Mouse (Mus musculus) cortical plate, adult 2 months (tissue): ENCODE results near the gene Akain1. TPM values are rescaled to one million over a fixed set of nuclear protein-coding genes. Genes with fewer than 3 reads are reported as not detected.
A peak's percentile ranks its signal among the peaks of the same experiment; 100 is the strongest.

ENCODE experiments used
- H3K27ac ChIP-seq: fragments of 200-500 bp; 2 replicates; pipeline ENCODE4 v1.5.1; 2012; ENCODE audit warnings: low read length, control low read depth, inconsistent platforms; ENCODE audit not compliant: insufficient read depth
- H3K4me1 ChIP-seq: fragments of 200-500 bp; 2 replicates; pipeline ENCODE4 v1.6.1; 2011; ENCODE audit warnings: low read length; ENCODE audit not compliant: control insufficient read depth, insufficient read depth
- H3K4me3 ChIP-seq: fragments of 200-500 bp; 2 replicates; pipeline ENCODE4 v1.5.1; 2011; ENCODE audit warnings: mild to moderate bottlenecking, low read length, control low read depth; ENCODE audit not compliant: insufficient read depth
- CTCF ChIP-seq: fragments of 200-500 bp; IDR thresholded peaks from 2 replicates; pipeline ENCODE4 v1.5.1; 2011; ENCODE audit warnings: mild to moderate bottlenecking, control low read depth, low read length; ENCODE audit not compliant: insufficient read depth; ENCODE audit errors: extremely low read depth
- POLR2A ChIP-seq: fragments of 200-500 bp; IDR thresholded peaks from 2 replicates; pipeline ENCODE4 v1.6.1; 2011; ENCODE audit warnings: mild to moderate bottlenecking, low read length, control low read depth; ENCODE audit not compliant: insufficient read depth; ENCODE audit errors: extremely low read depth
- polyA plus RNA-seq: library from polyadenylated mRNA; depleted of rRNA; stranded (reverse); fragments of >200 nt; gene quantifications from 2 replicates; pipeline ENCODE4 v1.2.3, GENCODE M21; 2012

Gene Akain1
- polyA plus RNA-seq, 1 experiment = 5.6 TPM

GRCm38 (mm10) chr17:69475423-69475822, 36.3 kb downstream of the Akain1 start:
- no peaks in the 10 kb centered on the region for H3K4me1 ChIP-seq
- no peak overlapping the region for H3K27ac ChIP-seq
- TF ChIP-seq CTCF (peak; percentile 52), POLR2A (no peak)
- H3K4me3 ChIP-seq = peak overlapping the region; percentile 30; the same call in 1 of the 2 replicates

- no peak overlapping the region for H3K27ac ChIP-seq
- no peak for TF ChIP-seq POLR2A
- TF ChIP-seq CTCF = no peak
- H3K4me3 ChIP-seq = no peak overlapping the region
- H3K4me1 ChIP-seq = no peaks in the 10 kb centered on the region
Observed at GRCm38 (mm10) chr17:69477526-69477925, 38.4 kb downstream of the Akain1 start.

GRCm38 (mm10) chr17:69479261-69479660, 40.1 kb downstream of the Akain1 start:
- no peak overlapping the region for H3K27ac ChIP-seq
- H3K4me1 ChIP-seq = no peaks in the 10 kb centered on the region
- no peak for TF ChIP-seq POLR2A
- no peak for TF ChIP-seq CTCF
- H3K4me3 ChIP-seq = no peak overlapping the region

DNA sequence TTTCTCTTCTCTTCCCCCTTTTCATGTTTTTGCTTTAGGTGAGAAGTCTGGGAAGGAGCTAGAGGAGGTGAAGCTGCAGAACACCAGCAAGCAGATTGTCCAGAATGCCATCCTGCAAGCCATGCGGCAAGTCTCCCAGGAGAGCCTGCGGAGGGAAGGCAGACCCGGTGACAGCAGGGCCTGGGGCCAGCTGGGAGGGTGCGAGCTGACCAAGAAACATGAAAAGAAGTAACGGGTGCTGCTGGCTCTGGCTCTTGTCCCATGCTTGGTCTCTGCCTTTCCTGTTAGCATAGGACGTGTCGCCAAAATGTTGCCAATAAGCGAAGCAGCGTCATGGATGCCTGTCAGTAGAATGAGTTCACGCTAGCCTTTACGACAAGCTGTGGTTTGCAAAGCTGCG, 48.0 kb downstream of the Akain1 start:
- no peaks in the 10 kb centered on the region for H3K4me1 ChIP-seq
- H3K27ac ChIP-seq = no peak overlapping the region
- no peak overlapping the region for H3K4me3 ChIP-seq
- TF ChIP-seq POLR2A (no peak), CTCF (no peak)

GRCm38 (mm10) chr17:69487884-69488283, 48.8 kb downstream of the Akain1 start:
- no peak overlapping the region for H3K4me3 ChIP-seq
- H3K4me1 ChIP-seq = no peaks in the 10 kb centered on the region; the same call in 1 of the 2 replicates
- H3K27ac ChIP-seq = no peak overlapping the region
- TF ChIP-seq CTCF = no peak
- no peak for TF ChIP-seq POLR2A

DNA sequence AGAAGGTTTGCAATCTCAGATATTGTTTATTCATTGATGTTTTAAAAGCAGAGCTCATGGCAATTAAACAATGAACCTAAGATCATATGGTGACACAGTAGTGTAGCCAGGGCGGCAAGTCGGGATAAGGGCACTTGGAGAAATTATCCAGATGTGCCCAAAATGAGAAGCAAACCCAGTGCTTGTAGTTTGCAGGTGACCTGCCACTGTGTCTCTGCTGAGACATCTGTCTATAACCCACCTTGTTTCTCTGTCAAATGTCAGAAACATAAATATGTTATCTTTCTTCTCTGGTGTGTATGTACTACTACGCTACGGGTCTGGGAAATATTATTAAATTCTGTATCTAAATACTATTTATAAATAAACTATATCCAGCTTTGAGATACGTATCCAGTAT, 49.7 kb downstream of the Akain1 start:
- no peak overlapping the region for H3K27ac ChIP-seq
- TF ChIP-seq CTCF = no peak
- TF ChIP-seq POLR2A = no peak
- no peak overlapping the region for H3K4me3 ChIP-seq
- H3K4me1 ChIP-seq = no peaks in the 10 kb centered on the region; the same call in 1 of the 2 replicates

- no peak overlapping the region for H3K4me3 ChIP-seq
- H3K4me1 ChIP-seq = no peaks in the 10 kb centered on the region; the same call in 1 of the 2 replicates
- no peak for TF ChIP-seq CTCF
- no peak for TF ChIP-seq POLR2A
- no peak overlapping the region for H3K27ac ChIP-seq
Observed at GRCm38 (mm10) chr17:69492368-69492767, 53.2 kb downstream of the Akain1 start.

DNA sequence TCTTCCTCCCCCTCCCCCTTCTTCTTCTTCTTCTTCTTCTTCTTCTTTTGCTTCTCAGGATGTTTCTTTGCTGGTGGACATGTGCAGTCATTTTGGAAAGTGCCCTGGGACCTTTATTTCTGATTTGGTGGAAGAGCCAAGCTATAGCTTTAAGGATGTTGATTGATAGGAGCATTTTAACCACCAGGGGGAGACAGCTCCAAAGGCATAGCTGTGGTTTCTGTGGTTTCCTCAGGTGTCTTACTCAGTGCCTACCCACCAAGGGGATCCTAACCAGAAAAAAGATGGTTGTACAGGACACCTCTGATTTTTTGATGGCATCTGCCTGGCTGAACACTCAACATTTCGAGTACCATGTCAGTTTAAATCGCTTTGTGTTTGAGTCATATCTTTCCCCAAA, 56.4 kb downstream of the Akain1 start:
- no peak for TF ChIP-seq CTCF
- H3K4me1 ChIP-seq = no peaks in the 10 kb centered on the region; the same call in 1 of the 2 replicates
- H3K27ac ChIP-seq = no peak overlapping the region
- no peak overlapping the region for H3K4me3 ChIP-seq

DNA sequence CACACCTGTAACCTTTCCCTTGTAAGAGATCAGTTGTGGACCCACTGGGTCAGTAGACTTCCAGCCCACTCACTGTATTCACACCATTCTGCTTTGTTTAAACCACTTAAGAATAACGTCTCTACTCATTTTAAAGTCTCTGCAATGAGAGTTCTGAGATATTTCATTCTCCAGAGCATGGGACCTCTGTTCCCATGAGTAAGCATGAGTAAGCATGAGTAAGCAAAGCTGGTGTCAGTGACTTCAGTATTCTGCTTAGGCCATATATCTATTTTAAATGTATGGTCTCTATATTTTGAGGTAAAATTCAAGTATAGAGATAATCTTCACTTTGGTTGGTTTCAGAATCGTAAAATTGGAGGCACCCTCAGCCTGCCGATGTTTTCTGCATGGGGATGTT, 57.0 kb downstream of the Akain1 start:
- no peaks in the 10 kb centered on the region; the same call in 1 of the 2 replicates for H3K4me1 ChIP-seq
- no peak overlapping the region for H3K27ac ChIP-seq
- TF ChIP-seq CTCF (no peak), POLR2A (no peak)

GRCm38 (mm10) chr17:69497315-69497714, 58.2 kb downstream of the Akain1 start:
- Histone ChIP-seq H3K27ac (no peak overlapping the region), H3K4me3 (no peak overlapping the region), H3K4me1 (no peaks in the 10 kb centered on the region; the same call in 1 of the 2 replicates)
- TF ChIP-seq CTCF (no peak), POLR2A (no peak)

More for the DNA sequence above, 57.0 kb downstream of the Akain1 start:
- H3K4me3 ChIP-seq = no peak overlapping the region
